Mouse (Mus musculus): ENCODE results near the gene Psmc1. TPM values are rescaled to one million over a fixed set of nuclear protein-coding genes. Genes with fewer than 3 reads are reported as not detected.

Gene Psmc1
- total RNA-seq, 2 experiments from 2014 or later, result 143 to 149 TPM

Other genes with a start within 250 kb of the Psmc1 start
- 1 to 10 TPM; 3.5 to 4.2 TPM for gene Efcab11, start 225.7 kb upstream of the Psmc1 start, total RNA-seq (2021)
- gene Tdp1, start 225.6 kb upstream of the Psmc1 start, total RNA-seq (2021), result 10 to 100 TPM; 16.7 to 18.1 TPM
- gene Kcnk13, start 145.7 kb upstream of the Psmc1 start, total RNA-seq (2021), result under 1 TPM; 0.25 to 0.55 TPM
- gene Nrde2, start 49.5 kb downstream of the Psmc1 start, total RNA-seq (2021), result 10 to 100 TPM; 14.4 to 14.8 TPM
- 100 to 1,000 TPM; 366 to 373 TPM for gene Calm1, start 89.3 kb downstream of the Psmc1 start, total RNA-seq (2021)

Measured in heart, postnatal 4 days (tissue).